Mouse (Mus musculus) liver (tissue): Measurements from ENCODE around the gene Nek7.

Experiments
- DNase-seq: peaks from one replicate; pipeline ENCODE4 v3.0.0-alpha.2; 2020; ENCODE audit warnings: mixed read lengths

Nek7 gene

GRCm38 (mm10) chr1:138568434-138569232 is 51.3 kb downstream of the Nek7 start:
- DNase-seq = no peak

GRCm38 (mm10) chr1:138567946-138568345 is 52.0 kb downstream of the Nek7 start:
- DNase-seq = no peak

- DNase-seq = no peak
These were observed 55.3 kb downstream of the Nek7 start for GRCm38 (mm10) chr1:138564677-138565076.

- no peak for DNase-seq
These were observed 59.2 kb downstream of the Nek7 start for GRCm38 (mm10) chr1:138560733-138561132.

DNA sequence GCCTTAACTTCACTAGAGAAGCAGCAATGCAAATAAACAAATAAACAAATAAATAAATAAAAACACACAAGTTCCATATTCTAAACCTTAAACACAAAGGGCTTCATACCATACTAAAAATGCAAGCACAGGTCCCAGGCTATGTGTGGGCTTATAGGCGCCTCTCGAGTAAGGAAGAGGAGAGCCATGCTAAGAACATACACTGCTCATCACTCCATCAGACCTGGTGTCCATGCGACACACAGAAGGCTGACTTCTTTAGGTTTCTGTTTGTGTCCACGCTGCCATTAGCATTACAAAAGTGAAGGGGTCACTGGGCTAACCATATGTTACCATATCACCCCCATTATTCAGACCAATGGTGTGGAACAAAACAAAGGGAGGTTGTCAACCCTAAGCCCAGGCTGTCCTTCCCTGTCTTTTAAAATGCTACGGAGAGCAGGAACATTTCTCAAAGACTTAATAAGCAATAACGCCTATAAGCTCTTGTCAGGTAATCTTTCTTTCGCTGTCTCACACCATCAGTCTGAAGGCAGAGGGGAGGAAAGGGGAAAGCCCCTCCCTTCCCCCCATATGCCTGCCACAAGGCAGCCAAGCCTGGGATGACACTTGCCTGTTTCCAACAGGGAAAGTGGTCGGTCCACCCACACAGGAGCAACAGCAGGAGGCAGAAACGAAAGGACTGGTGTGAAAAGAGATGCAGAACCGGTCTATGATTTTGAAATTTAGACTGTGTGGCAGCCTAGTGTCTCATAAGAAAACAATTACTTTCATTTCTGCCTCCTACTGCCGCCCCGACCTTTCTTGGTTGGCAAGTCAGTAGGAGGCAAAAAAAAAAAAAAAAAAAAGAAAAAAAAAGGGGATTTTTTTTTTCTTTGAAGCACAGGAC is 60.5 kb downstream of the Nek7 start:
- DNase-seq = no peak

DNA sequence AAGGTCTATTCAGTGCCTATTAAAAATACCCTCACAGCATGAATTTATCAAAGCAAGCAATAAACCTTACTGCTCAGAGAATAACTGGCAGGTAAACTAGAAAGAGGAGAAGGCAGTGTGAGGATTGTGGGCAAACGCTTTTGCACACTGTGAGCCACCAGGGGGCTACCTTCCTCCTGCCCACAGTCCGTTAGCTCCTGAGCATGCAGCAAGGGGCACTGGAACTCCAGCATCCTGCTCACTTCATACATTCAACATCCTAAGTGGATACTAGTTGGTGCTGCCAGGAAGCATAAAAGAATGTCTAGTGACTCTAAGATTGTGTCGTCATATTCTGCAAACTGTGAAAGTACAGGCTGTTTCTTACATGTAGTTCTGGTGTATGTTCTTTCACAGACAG is 61.6 kb downstream of the Nek7 start:
- no peak for DNase-seq

GRCm38 (mm10) chr1:138554926-138555325 is 65.0 kb downstream of the Nek7 start:
- no peak for DNase-seq

GRCm38 (mm10) chr1:138550184-138550583 is 69.8 kb downstream of the Nek7 start:
- DNase-seq = peak; percentile 35

GRCm38 (mm10) chr1:138542170-138542515 is 77.8 kb downstream of the Nek7 start:
- DNase-seq = no peak

GRCm38 (mm10) chr1:138541495-138542169 is 78.3 kb downstream of the Nek7 start:
- DNase-seq = no peak

- DNase-seq = no peak
These were observed 80.2 kb downstream of the Nek7 start for GRCm38 (mm10) chr1:138539713-138540112.

DNA sequence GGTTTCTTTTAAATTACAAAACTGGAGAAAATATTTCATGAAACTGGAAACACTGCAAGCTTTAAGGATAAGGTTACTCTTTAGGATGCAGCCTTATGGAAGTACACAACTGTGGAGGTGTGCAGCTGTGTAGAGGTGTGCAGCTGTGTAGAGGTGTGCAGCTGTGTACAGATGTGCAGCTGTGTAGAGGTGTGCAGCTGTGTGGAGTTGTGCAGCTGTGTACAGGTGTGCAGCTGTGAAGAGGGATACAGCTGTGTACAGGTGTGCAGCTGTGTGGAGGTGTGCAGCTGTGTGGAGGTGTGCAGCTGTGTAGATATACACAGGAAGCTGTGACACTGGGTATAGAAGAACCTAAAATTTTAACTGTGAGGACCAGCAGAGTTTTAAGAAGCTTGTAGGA is 81.7 kb downstream of the Nek7 start:
- DNase-seq = no peak

GRCm38 (mm10) chr1:138535758-138536574 is 84.0 kb downstream of the Nek7 start:
- no peak for DNase-seq

DNA sequence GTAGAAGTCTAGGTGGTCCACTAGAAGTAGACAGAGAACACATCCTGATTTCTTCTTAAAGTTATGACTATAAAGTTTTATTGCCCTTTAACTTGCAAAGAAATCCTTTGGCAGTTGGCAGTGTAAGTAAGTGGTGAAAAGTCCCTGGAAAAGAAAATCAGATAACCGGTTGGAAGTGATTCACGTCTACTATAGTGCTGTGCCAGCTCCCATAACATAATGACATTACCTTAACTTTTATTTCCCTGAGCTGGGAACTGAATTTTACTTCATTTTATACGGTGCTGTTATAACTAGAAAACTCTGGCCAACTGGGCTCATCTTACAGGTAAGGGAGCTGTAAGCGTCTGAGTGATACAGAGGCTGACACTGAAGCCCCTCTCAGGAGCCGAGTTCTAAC is 89.3 kb downstream of the Nek7 start:
- DNase-seq = no peak

GRCm38 (mm10) chr1:138523962-138524361 is 96.0 kb downstream of the Nek7 start:
- no peak for DNase-seq

DNA sequence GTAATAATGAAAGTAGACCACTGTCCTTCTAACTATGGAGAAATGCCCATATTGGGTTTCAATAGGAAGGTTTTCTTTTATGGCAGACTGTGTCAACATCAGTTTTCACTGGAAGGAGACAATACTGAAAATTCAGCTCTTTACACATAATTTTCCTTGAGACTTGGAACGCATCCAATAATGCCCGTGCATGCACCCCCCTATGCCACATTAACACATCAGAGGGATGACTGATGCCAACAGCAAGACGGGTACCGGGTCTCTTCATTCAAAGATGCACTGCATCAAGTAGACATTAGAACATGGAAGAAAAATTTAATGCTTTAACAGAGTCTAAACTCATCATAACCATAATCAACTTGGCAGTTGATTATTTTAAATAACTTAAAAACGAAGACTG is 101.7 kb downstream of the Nek7 start:
- no peak for DNase-seq

GRCm38 (mm10) chr1:138517360-138518099 is 102.4 kb downstream of the Nek7 start:
- peak; percentile 12 for DNase-seq

DNA sequence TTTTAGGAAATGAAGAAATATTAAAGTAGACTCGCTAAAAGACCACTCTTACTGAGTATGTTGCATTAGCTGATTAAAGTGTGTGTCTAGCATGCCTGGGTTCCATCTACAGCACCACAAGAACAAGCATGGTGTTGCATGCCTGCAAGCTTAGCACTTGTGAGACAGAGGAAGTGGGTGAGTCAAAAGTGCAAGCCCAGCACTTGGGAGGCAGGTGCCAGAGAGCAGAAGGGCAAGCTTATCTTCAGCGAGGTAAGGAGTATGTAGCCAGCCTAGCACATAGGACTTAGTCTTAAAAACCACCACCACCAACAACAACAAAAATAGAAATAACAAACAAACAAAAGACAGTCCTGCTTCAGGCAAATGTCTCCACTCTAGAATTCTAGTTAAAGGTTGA is 103.0 kb downstream of the Nek7 start:
- DNase-seq = no peak

DNA sequence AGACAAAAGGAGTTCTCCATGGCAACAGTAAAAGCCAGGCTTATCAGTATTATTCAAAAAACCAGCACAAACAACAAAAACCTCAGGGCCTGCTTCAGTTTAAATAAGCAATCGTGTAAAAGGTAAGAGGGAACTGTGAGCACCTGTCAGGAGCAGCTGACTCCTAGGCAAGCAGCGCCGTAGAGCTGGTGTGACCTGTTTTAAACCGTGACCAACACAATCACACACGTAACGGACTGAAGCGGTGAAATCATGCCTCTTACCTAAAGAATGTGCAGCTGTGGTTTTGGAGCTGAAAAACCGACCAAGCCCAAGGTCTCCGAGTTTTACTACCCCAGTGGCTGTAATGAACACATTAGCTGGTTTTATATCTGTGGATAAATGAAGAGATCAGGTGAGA is 104.6 kb downstream of the Nek7 start:
- no peak for DNase-seq

DNA sequence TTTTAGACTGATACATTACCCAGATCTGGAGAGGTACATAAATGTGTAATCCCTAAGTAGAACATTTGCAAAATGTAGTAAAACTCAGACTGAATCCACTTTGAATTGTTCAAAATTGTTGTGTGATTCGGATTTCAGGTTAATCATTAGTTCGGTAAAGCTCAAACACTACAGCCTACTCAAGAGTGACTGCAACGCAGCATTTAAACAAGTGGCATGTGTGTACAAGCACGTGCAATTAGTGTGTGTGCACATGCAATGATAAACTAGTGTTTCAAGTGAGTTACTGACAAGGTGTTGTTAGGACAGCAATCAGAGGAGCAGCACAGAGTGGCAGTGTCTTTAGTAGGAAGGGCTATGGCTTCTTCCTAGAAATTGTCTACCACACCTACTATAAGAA is 106.0 kb downstream of the Nek7 start:
- no peak for DNase-seq

GRCm38 (mm10) chr1:138510566-138510965 is 109.4 kb downstream of the Nek7 start:
- DNase-seq = no peak
